Mouse (Mus musculus): ENCODE results near the gene Rgs6. TPM values are rescaled to one million over a fixed set of nuclear protein-coding genes. Genes with fewer than 3 reads are reported as not detected.

Gene Rgs6
- polyA plus RNA-seq, 1 experiment from 2014 or later, result 17.7 TPM

DNA sequence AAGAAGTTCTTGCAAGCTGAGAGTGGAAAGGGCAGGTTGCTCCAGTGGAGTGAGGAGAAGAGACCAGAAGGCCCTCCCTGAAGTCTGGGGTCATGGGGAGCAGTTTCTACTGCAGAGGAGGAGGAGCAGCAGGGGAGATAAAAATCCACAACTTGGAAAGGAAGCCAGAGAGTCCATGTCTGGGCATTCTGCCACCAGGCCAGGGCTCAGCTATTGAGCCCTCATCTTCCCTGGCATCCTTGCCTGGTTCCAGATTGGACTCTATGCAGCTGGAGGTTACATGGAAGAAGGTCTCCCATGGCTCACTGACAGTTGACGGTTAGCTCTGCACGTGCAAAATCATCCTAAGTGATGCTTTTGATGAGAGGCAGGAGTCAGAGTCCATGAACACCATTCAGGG is 563.4 kb downstream of the Rgs6 start:
- no peaks in the 10 kb centered on the region for H3K27me3 ChIP-seq (replicated peaks)
- no peak overlapping the region for H3K4me2 ChIP-seq
- H3K9me3 ChIP-seq (replicated peaks), result 0 out of 2 replicates have a peak, but pooled peaks cover 5% of the 10 kb centered on the region
- H3K4me1 ChIP-seq (replicated peaks), result peaks cover 19% of the 10 kb centered on the region
- 83% methylated on average over 2 of the region's 2 CpGs for WGBS
- no peak overlapping the region for H3K4me3 ChIP-seq
- ATAC-seq (ENCODE audit: insufficient number of reproducible peaks, low FRiP score), result no peak
- H3K36me3 ChIP-seq, result 0 out of 2 replicates have a peak, but pooled peaks cover 4% of the 10 kb centered on the region
- H3K27ac ChIP-seq (ENCODE audit: poor library complexity, severe bottlenecking), result no peak overlapping the region
- no peak overlapping the region for H3K9ac ChIP-seq

DNA sequence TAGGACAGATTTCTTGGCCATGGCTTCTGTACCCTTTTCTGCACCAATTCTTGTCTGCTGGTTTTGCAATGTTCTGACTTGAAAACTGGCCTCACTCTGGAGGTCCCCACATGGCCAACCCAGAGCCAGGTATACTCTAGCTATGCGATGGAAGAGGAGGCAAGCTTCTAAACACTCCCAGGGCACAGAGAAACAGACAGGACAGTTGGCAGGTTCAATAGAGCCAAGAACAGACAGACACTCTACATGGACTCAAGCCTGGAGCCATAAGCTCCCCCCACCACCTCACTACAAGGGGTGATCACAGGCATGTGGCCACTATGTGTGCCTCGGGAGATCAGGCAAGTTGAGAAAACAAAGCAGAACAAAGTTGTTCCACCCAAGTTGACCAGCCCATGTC is 572.1 kb downstream of the Rgs6 start:
- WGBS, result 71% methylated on average over 2 of the region's 2 CpGs
- no peak overlapping the region for H3K4me3 ChIP-seq
- H3K4me2 ChIP-seq, result no peak overlapping the region
- no peaks in the 10 kb centered on the region for H3K36me3 ChIP-seq
- ATAC-seq (ENCODE audit: insufficient number of reproducible peaks, low FRiP score), result no peak
- no peak overlapping the region for H3K9ac ChIP-seq
- H3K27me3 ChIP-seq (replicated peaks), result no peaks in the 10 kb centered on the region
- H3K27ac ChIP-seq (ENCODE audit: poor library complexity, severe bottlenecking), result no peak overlapping the region
- H3K9me3 ChIP-seq (replicated peaks), result no peaks in the 10 kb centered on the region
- peaks cover 20% of the 10 kb centered on the region for H3K4me1 ChIP-seq (replicated peaks)

DNA sequence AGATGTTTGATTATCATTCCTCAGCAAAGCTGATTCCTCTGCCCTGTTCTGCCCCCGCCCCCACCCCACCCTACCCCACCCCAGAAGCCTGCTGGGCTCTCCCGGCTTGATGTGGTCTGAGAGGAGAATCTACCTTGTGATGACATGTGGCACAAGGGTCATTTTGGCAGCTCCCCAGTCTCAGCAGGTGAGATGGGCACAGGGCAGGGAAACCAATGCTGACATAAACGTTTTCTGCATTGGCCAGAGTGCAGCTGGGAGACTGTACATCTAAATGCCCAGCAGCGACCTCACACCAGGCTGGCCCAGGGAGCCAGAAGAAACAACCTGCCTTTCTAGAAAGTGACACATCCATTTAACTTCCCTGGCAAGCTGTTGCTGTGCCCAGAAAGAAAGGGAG is 572.6 kb downstream of the Rgs6 start:
- 79% methylated on average over 4 of the region's 4 CpGs for WGBS
- Histone ChIP-seq H3K9me3 (replicated peaks) (no peaks in the 10 kb centered on the region), H3K4me1 (replicated peaks) (peaks cover 20% of the 10 kb centered on the region), H3K36me3 (no peaks in the 10 kb centered on the region), H3K4me3 (no peak overlapping the region), H3K27ac (ENCODE audit: poor library complexity, severe bottlenecking) (no peak overlapping the region), H3K4me2 (no peak overlapping the region), H3K27me3 (replicated peaks) (no peaks in the 10 kb centered on the region), H3K9ac (no peak overlapping the region)
- no peak for ATAC-seq (ENCODE audit: insufficient number of reproducible peaks, low FRiP score)

- Histone ChIP-seq H3K4me3 (no peak overlapping the region), H3K9me3 (replicated peaks) (no peaks in the 10 kb centered on the region), H3K4me1 (replicated peaks) (peaks cover 24% of the 10 kb centered on the region), H3K4me2 (no peak overlapping the region), H3K9ac (no peak overlapping the region), H3K27me3 (replicated peaks) (no peaks in the 10 kb centered on the region), H3K27ac (ENCODE audit: poor library complexity, severe bottlenecking) (no peak overlapping the region), H3K36me3 (no peaks in the 10 kb centered on the region)
- ATAC-seq (ENCODE audit: insufficient number of reproducible peaks, low FRiP score), result 0 out of 2 replicates have a peak, but pooled peaks have one; percentile 30
- 47% methylated on average over 5 of the region's 5 CpGs for WGBS
These were observed 575.6 kb downstream of the Rgs6 start for GRCm38 (mm10) chr12:83163721-83164120.

- Histone ChIP-seq H3K4me1 (replicated peaks) (peaks cover 37% of the 10 kb centered on the region), H3K9me3 (replicated peaks) (no peaks in the 10 kb centered on the region), H3K27ac (ENCODE audit: poor library complexity, severe bottlenecking) (no peak overlapping the region), H3K4me2 (no peak overlapping the region), H3K9ac (no peak overlapping the region), H3K4me3 (no peak overlapping the region), H3K36me3 (no peaks in the 10 kb centered on the region), H3K27me3 (replicated peaks) (no peaks in the 10 kb centered on the region)
- WGBS, result 54% methylated on average over 1 of the region's 1 CpGs
- ATAC-seq (ENCODE audit: insufficient number of reproducible peaks, low FRiP score), result no peak
These were observed 577.0 kb downstream of the Rgs6 start for GRCm38 (mm10) chr12:83165058-83165457.

- no peak overlapping the region for H3K9ac ChIP-seq
- H3K4me2 ChIP-seq, result no peak overlapping the region
- no peak overlapping the region for H3K27ac ChIP-seq (ENCODE audit: poor library complexity, severe bottlenecking)
- WGBS, result 62% methylated on average over 6 of the region's 6 CpGs
- H3K4me1 ChIP-seq (replicated peaks), result peaks cover 35% of the 10 kb centered on the region
- ATAC-seq (ENCODE audit: insufficient number of reproducible peaks, low FRiP score), result no peak
- H3K36me3 ChIP-seq, result no peaks in the 10 kb centered on the region
- H3K9me3 ChIP-seq (replicated peaks), result no peaks in the 10 kb centered on the region
- H3K27me3 ChIP-seq (replicated peaks), result no peaks in the 10 kb centered on the region
- H3K4me3 ChIP-seq, result no peak overlapping the region
These were observed 580.2 kb downstream of the Rgs6 start for GRCm38 (mm10) chr12:83168310-83168709.

DNA sequence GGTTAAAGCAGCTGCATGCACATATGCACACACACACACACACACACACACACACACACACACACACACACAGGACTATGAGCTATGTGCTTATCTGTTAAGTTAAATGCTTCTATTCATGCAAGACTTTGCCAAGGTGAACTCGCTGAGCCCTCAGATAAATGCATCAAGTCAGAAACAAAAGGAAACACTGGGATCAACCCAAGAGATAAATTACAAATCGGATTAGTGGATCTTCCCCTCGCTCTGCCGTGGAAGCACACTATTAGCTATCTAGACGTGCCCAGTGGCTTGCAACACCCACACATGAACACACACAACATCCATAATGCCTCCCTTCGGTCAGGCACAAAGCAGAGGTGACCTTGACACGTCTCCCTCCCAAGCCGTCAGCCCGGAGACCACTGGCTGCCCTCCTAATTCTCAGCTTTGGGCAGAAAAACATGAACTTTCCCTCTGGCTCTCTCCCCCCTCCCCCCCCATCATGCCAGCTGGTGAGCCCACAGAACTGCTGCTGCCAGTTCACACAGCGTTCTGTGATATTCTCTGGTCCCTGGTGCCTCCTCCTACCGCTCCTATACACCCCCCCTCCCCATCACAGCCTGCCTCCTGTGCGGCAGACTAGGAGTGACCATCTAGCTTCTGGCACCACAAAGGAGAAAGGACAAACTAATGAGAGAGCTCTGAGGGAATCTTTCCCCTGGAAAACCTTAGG is 581.6 kb downstream of the Rgs6 start:
- no peaks in the 10 kb centered on the region for H3K36me3 ChIP-seq
- no peak overlapping the region for H3K4me3 ChIP-seq
- peaks cover 26% of the 10 kb centered on the region for H3K4me1 ChIP-seq (replicated peaks)
- no peaks in the 10 kb centered on the region for H3K9me3 ChIP-seq (replicated peaks)
- no peaks in the 10 kb centered on the region for H3K27me3 ChIP-seq (replicated peaks)
- peak overlapping the region; percentile 78 for H3K27ac ChIP-seq (ENCODE audit: poor library complexity, severe bottlenecking)
- peak overlapping the region; percentile 48; the same call in 1 of the 2 replicates for H3K9ac ChIP-seq
- WGBS, result 20% methylated on average over 12 of the region's 12 CpGs
- ATAC-seq (ENCODE audit: insufficient number of reproducible peaks, low FRiP score), result 0 out of 2 replicates have a peak, but pooled peaks have one; percentile 36
- H3K4me2 ChIP-seq, result peak overlapping the region; percentile 47

DNA sequence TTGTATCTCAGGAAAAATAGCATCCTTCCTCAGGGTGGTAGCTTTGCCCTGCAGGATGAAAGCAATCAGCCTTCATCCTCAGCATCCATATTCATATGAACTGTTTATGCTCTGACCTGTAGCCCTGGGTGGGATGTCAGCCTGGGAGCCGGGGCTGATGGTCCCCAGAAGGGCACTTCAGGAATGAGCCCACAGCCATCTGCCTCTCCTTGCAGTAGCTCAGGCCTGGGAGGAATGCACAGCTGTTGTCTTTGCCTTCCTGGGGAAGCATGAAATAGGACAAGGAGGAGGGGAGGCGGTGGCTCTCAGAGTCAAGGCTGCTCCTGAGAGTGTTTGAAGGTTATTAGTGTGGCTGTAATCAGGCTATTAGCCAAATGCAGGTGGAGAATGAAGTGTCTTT is 590.7 kb downstream of the Rgs6 start:
- Histone ChIP-seq H3K4me3 (no peak overlapping the region), H3K9ac (no peak overlapping the region), H3K27ac (ENCODE audit: poor library complexity, severe bottlenecking) (no peak overlapping the region), H3K36me3 (no peaks in the 10 kb centered on the region), H3K4me2 (no peak overlapping the region), H3K27me3 (replicated peaks) (no peaks in the 10 kb centered on the region), H3K9me3 (replicated peaks) (no peaks in the 10 kb centered on the region), H3K4me1 (replicated peaks) (no peaks in the 10 kb centered on the region)
- ATAC-seq (ENCODE audit: insufficient number of reproducible peaks, low FRiP score), result no peak
- 56% methylated on average over 2 of the region's 2 CpGs for WGBS

GRCm38 (mm10) chr12:83179860-83180259 is 591.8 kb downstream of the Rgs6 start:
- no peaks in the 10 kb centered on the region for H3K36me3 ChIP-seq
- H3K9ac ChIP-seq, result no peak overlapping the region
- H3K27me3 ChIP-seq (replicated peaks), result no peaks in the 10 kb centered on the region
- no peak overlapping the region for H3K4me2 ChIP-seq
- WGBS, result 73% methylated on average over 1 of the region's 1 CpGs
- no peaks in the 10 kb centered on the region for H3K9me3 ChIP-seq (replicated peaks)
- no peak overlapping the region for H3K4me3 ChIP-seq
- H3K27ac ChIP-seq (ENCODE audit: poor library complexity, severe bottlenecking), result no peak overlapping the region
- ATAC-seq (ENCODE audit: insufficient number of reproducible peaks, low FRiP score), result no peak
- H3K4me1 ChIP-seq (replicated peaks), result no peaks in the 10 kb centered on the region

DNA sequence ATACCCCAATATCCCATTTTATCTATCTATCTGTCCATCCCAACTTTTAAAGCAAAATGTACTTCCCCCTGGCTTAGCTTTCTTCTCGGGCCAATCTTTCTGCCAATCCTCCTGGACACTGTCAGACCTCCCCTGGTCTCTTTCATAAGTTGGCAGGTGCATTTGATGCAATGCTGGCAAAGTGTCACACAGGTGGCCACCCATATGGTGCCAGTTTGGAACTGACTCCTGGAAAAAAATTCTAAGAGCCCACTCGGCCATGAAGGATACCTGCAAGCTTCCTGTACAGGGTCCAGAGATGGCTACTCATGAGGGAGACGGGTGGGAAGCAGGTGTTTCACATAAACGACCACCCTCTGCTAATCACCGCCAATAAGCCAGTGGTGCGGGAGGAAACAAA is 592.5 kb downstream of the Rgs6 start:
- Histone ChIP-seq H3K4me3 (no peak overlapping the region), H3K4me2 (no peak overlapping the region), H3K9me3 (replicated peaks) (no peaks in the 10 kb centered on the region), H3K27ac (ENCODE audit: poor library complexity, severe bottlenecking) (no peak overlapping the region), H3K27me3 (replicated peaks) (no peaks in the 10 kb centered on the region), H3K4me1 (replicated peaks) (no peaks in the 10 kb centered on the region), H3K36me3 (no peaks in the 10 kb centered on the region), H3K9ac (no peak overlapping the region)
- ATAC-seq (ENCODE audit: insufficient number of reproducible peaks, low FRiP score), result no peak
- 83% methylated on average over 6 of the region's 6 CpGs for WGBS

DNA sequence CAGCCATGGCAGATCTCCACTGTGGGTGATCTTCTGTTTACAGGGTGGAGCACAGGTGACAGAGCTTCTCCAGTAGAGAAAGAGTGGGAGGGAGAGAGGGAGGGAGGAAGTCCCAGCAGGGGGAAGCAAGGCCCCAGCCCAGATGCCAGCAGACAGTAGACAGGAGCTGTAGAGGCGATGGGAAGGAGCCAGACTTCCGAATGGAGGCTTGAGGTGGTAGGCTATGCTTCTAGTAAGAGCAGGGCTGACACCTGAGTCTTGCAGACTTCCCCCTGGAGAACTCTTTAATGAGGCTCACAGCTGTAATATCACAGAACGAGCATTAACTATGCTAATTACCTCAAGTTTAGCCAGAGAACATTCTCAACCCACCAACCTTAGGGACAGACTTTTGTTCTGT is 613.6 kb downstream of the Rgs6 start:
- Histone ChIP-seq H3K4me1 (replicated peaks) (peaks cover 33% of the 10 kb centered on the region), H3K9me3 (replicated peaks) (no peaks in the 10 kb centered on the region), H3K4me3 (no peak overlapping the region), H3K27ac (ENCODE audit: poor library complexity, severe bottlenecking) (no peak overlapping the region), H3K36me3 (no peaks in the 10 kb centered on the region), H3K9ac (no peak overlapping the region), H3K27me3 (replicated peaks) (no peaks in the 10 kb centered on the region), H3K4me2 (no peak overlapping the region)
- WGBS, result 30% methylated on average over 3 of the region's 3 CpGs
- no peak for ATAC-seq (ENCODE audit: insufficient number of reproducible peaks, low FRiP score)

DNA sequence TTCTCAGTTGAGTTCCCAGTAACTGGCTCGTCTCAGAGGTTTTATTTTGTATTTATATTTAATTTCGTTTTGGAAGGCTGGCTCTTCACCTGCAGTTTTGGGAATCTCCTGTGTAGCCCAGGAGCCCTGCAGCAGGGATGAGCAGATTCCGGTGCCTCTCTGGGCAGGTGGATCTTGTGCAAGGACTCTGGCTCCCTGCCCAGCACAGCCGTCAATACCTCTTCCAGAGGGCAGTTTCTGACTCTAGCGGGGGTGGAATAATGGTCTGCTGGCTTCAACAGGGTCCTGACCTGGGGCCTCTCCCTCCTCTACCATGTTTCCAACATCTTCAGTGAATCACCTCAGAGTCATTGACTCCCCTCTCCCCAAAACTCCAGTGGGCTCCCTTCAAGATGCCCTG is 616.3 kb downstream of the Rgs6 start:
- H3K36me3 ChIP-seq, result no peaks in the 10 kb centered on the region
- peaks cover 60% of the 10 kb centered on the region for H3K4me1 ChIP-seq (replicated peaks)
- no peak overlapping the region for H3K4me2 ChIP-seq
- no peak overlapping the region for H3K9ac ChIP-seq
- H3K9me3 ChIP-seq (replicated peaks), result no peaks in the 10 kb centered on the region
- WGBS, result 58% methylated on average over 5 of the region's 5 CpGs
- no peak for ATAC-seq (ENCODE audit: insufficient number of reproducible peaks, low FRiP score)
- H3K27ac ChIP-seq (ENCODE audit: poor library complexity, severe bottlenecking), result no peak overlapping the region
- no peaks in the 10 kb centered on the region for H3K27me3 ChIP-seq (replicated peaks)
- H3K4me3 ChIP-seq, result no peak overlapping the region
